Mouse (Mus musculus): ENCODE measurements at regions not wholly inside any gene's neighbourhood (a gene's known extent, or its start where the extent isn't known, plus 50 kb on each side); places are given as distances from the start of the nearest gene placed in this dataset.

DNA sequence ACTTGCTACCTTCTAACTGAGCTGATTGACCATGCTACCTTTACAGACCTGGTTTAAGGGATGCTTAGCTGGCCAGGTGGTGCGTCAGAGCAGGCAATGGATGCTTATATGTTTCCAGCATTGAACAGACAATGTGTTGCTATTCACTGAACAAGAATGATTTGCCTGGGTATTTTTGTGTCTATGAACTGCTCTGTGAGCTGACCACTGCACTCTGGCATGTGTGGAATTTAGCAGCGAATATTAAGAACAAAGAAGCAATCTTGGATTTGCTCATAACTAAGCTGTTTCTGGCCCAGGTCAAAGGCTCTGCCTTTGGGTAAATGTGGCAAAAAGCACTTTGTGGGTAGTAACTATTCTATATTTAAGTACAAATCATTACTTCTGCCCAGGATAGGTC, 58.3 kb upstream of the Ccdc39 start:
- no peak for DNase-seq (ENCODE audit: low spot score)

DNA sequence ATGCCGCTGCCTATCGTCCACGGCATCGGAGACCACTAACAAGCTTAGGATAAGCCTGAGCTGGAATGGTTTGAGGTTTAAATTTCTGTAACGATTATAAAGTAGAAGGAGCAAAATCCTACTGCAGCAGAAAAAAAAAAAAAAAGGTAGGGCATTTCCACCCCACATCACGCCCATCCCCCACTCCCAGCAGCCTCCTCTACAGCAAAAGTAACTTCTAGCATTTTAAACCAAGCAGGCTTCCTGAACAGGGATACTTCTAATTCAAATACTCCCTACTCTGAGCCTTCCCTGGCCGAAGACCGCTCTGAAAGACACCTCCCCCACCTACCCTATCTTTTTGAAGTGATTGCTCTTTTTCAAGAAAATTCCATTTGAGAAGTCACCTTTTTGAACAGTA, 59.2 kb upstream of the Ccdc39 start:
- no peak for DNase-seq (ENCODE audit: low spot score)

DNA sequence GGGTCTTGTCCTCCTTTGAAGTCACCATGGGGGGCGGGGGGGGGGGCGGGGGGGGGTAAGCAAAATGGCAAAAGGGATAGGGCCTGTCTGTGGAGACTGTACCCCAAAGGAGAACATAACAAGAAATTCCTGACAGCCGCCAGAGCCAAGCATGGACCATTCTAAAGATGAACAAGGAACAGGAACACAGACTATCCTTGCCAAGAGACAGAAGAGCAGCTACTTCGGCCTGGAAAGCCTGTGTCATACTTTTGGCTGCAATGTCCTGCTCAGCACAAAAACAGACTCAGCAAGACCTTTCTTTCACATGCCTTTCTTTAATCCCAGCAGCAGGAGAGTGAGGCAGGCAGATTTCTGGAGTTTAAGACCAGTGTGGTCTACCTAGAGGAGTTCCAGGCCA, 59.7 kb upstream of the Ccdc39 start:
- DNase-seq (ENCODE audit: low spot score), result no peak

DNA sequence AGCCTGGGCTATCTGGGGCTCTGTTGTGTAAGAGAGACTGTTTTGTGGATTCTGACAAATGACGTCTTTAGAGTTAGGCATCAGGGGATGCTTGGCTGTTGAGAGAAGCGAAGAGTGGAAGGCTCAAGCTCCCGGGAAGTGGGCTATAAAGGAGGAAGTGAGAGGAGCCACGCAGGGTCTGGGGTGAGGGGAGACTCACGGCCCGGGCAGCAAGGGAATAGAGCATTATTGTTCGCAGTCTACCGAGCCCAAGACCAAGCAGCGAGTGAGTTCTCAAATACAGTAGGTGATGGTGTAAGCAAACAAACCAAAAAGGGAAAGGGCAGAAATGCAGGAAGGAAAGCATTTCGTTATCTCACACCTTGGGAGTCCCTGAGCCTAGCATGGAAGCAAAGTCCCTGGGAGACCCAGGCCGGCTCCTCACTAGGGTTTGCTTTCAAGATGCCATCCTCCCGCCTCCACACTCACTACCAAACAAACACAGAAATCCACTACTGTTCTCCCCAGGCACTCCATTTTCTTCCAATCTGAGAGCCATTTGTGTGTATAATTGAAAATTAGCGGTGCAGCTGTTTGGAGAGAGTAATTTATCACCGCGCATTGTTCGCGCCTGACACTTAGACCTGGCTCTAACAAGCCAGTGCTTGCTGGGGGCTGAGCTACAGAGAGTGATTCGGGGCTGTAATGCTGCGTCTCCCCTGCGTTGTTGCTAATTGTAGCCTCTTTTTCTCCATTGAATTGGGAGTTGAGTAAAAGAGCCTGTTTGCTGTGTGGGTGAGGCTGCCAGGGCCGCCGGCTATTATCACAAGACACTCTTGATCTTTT, 61.0 kb upstream of the Ccdc39 start:
- DNase-seq (ENCODE audit: low spot score), result no peak

DNA sequence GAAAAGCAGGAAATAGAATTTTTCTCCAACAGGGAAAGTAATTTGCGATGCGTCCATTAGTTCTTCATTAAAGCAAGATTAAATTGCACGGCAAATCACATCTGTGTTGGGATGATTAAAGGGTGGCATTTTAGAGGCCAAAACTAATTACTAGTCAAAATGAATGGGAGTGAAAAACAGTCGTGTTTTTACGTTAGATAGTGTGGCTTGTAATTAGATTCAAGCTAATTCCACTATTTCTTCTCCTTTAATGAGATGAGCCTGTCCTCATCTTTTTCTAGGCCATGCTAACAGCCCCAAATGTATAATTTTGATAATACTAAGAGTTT, 61.5 kb upstream of the Ccdc39 start:
- no peak for DNase-seq (ENCODE audit: low spot score)

DNA sequence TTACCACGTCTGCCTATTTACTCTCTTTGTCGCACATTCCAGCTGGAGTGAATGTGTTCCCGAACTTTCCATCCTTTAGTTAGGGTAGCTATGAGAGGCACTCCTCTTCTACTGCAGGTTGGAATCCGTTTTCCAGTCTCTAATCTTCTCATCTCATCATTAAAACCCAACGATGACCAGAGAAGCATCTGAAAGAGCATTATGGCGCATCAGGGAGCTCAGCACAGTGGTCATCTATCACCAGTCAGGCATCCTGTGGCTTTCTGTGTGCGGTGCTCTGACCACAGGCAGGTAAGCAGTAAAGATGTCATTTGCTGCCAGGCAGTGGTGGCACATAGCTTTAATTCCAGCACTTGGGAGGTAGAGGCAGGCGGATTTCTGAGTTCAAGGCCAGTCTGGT, 63.0 kb upstream of the Ccdc39 start:
- no peak for DNase-seq (ENCODE audit: low spot score)

DNA sequence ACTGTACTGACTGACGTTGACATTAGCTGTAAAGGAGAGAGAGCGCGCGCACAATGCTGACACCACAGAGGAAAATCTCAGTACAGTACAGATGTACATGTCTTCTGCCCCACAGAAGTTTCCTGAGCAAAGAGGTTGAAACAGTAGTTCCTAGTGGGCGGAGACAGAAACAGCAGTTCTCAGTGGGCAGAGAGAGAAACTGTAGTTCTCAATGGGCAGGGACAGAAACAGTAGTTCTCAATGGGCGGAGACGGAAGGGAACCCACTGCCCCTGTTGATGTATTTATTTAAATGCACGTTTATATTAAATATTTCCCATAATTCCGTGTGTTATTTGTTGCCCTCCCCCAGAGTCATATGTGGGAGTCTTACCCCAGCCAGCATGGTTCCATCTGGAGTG, 67.4 kb upstream of the Ccdc39 start:
- DNase-seq (ENCODE audit: low spot score), result no peak

DNA sequence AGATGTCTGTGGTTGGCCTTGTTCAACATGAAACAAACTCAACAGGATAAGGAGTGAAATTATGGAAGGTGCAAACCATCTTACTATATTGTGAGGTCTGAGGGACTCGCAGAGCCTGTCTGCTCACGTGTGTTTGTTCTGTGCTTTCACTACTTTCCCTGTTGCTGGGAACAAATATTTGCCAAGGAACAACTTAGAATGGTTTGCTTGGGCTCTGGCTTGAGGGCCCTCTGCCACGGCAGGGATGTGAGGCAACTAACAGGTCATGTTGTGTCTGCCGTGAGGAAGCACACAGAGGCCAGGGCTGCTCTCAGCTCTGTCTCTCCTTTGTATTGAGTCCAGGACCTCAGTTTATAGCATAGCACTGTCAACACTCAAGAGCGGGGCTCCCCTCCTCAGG, 69.4 kb upstream of the Ccdc39 start:
- DNase-seq (ENCODE audit: low spot score), result no peak

DNA sequence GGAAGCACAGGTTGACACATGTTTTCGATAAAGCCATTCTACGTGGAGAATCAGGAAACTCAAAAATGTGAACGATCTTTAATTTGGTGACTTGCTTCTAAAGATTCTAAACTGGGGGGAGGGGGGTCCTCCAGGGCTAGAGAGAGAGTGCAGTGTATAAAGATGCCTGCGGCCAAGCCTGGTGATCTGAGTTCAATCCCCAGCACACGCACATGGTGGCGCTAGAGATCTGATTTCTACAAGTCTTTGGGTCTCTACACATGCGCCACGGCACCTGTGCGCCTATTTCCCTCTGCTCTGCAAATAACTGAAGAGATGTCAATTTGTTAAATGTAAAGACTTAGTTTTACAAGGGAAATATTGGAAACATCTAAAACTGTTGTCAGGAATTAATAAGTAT, 70.3 kb upstream of the Ccdc39 start:
- no peak for DNase-seq (ENCODE audit: low spot score)

DNA sequence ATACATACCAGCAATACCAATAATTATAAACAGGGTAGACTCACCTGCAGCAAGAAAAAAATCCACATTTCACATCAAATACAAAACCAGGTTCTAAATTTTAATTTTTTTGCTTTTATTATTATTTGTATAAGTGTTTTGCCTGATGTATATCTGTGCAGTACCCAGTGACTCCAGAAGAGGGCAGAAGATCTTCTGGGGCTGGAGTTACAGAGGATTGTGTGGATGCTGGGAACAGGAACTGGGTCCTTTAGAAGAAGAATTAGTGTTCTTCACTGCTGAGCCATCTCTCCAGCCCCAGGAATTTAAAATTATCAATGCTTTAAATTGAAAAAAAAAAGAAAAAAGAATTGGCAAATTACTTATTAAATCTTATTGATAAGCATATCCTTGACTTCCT, 71.7 kb upstream of the Ccdc39 start:
- no peak for DNase-seq (ENCODE audit: low spot score)

DNA sequence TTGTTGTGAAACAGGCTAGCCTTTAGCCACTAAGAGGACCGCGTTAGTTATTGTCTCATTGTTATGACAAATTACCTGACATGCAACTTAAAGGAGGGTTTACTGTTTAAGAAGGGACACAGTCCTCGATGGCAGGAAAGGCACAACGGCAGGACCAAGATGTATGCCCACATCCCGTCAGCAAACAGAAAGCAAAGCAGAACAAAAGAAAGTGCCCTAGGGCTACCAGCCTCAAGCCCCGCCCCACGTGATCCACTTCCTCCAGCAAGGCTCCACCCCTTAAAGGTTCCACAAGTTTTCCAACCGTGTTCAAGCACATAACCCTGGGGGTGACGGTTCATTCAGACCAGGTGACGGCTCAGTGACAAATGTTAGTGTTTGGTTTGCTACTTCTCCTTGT, 72.2 kb upstream of the Ccdc39 start:
- no peak for DNase-seq (ENCODE audit: low spot score)

DNA sequence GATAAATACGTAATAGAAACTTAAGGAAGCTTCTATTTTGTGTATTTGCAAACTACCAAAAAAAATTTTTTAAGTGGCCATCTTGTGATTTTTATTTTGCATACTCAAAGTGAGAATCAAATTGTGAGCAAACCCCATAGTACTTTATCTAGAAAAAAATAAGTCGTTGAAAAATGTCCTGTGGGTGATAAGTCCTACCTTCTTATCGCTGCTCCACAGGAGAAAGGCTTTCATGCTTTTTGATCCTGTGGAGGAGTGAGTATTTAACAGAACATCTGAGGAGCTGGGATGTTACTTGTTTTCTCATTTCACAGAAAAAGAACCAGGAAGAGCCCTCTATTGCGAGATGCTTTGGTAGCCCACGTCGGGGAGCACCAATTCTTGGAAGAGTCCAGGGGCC, 72.7 kb upstream of the Ccdc39 start:
- no peak for DNase-seq (ENCODE audit: low spot score)

DNA sequence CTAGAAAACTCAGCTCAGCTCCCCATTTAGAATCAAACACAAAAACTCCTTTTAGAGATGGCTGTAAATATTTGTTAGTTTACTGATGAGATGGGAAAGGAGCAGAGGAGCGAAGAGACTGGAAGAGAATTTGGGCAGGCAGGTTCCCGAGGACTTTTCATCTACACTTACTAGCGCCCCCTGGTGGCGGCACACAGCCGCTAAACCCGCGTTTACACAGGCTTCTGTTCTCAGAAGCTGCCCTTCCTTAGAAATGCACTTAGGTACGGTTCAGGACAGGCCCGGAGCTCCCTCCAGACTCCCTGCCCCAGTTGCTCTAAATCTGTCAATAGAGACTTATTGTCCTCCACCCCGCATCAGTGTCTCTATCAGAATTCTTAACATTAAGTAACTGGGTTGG, 74.7 kb upstream of the Ccdc39 start:
- peak; percentile 55 for DNase-seq (ENCODE audit: low spot score)

DNA sequence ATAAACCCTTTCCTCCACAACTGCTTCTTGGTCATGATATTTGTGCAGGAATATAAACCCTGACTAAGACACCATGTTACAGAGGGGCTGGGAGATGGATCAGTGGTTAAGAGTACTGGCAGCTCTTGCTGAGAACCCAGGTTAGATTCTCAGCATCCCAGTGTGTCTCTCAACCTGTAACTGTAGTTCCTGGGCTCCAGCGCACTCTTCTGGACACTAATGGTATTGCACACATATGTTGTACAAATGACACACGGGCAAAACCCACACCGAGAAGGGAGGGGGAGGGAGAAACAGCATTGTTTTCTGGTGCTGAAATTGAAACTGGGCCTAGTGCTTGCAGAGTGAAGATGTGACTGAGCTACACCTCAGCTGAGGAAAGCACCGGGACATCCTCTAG, 81.0 kb upstream of the Ccdc39 start:
- DNase-seq (ENCODE audit: low spot score), result no peak

DNA sequence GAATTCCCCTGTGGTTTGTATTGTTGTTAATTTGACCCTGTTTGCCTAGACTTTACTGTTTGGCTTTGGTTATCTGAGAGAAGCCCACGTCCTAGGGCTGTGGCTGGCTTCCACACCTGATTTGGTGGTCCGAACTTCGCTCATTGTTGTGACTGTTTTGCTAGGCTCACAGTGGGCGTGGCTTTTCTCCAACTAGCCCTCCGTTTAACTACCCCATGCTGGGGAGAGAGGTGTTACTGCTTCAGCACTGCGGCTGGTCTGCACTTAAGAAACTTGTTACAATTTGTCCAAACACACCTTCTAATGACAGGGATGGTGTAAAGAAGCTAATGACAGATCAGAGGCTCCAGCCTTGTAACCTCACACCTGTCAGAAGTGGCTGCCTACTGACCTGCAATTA, 64.7 kb upstream of the Fxr1 start:
- DNase-seq (ENCODE audit: low spot score), result no peak

DNA sequence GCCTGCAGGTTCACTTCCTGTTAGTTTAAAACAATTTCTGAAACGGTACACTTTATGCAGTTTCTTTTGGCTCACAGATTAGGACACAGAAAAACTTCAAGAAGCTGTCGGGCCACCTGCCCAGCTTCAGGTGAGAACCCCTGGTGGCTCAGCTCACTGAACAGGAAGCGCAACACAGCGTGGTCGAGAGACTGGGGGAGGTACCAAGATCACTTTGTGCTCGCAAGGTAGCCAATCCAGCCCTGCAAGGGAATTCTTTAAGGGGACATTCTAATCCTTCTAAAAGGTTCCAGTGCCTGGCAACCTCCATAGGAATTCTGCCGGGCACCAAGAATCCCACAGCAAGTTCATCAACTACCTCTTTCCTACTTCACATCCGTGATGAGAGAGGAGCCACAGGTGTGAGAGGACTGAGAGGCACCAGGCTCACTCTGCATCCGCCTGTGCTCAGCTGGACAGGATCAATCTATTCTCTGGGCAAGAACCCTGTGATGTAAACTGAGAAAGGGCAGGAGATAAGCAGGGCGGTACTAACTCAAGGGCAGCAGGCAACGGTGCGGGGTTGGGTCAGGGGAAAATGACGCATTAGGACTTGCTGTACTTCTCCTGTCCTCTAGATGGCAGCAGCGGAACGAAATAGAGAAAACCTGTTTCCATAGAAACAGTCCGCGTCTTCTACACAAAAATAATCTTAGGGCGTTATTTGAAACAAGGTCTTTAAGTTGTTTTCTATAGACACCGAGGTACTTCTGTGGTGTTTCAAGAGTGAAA, 63.7 kb upstream of the Fxr1 start:
- DNase-seq (ENCODE audit: low spot score), result peak; percentile 71

DNA sequence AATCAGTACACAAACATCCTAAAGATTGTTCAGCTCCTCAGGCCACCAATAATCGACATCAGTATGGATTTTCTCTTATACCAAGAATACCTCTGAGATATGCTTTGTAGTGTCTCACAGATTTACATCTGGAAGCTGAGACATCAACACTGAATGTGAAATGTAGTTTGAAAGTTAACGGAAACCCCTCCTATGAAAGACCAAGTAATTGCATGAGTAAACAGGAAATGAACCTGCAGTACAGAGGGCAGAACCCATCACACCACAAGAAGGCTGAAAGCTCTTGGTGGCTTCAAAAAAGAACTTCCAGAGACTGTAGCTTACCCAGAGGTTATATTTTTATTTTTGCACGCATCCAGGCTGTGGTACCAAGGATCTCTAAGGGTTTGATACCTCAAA, 63.1 kb upstream of the Fxr1 start:
- DNase-seq (ENCODE audit: low spot score), result no peak

DNA sequence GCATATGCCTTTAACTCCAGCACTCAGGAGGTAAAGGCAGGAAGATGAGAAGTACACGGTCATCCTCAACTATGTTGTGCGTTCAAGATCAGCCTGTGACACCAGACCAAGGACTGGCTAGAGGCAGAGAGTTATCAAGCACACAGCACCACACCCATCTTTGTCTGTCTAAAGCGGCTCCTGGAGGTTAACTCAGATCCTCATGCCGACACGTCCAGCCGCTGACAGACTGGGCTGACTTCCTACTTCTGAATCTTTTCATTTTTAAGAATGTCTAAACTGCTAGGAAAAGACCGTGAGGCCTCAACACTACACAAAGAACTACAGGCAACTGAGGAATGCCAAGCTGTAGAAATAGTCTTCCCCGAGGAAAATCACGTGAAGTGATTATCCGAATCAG, 62.1 kb upstream of the Fxr1 start:
- no peak for DNase-seq (ENCODE audit: low spot score)

DNA sequence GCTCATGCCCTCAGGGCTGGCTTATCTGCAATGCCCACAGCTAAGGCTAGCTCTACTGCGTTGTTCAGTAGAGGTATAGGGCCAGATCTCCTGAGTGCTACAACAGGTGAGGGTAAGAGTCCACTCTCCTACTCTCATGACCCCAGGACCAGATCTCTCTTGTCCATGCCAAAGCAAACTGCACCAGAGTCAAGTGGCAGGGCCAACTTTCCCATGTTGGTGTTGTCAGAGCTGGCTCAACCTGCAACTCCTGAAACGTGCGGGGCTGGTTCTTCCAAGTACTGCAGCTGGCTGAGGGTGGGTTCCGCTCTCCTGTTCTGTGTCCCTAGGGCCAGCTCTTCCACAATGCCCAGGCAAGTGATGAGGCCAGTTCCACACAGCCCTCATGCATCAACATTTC, 61.5 kb upstream of the Fxr1 start:
- no peak for DNase-seq (ENCODE audit: low spot score)

DNA sequence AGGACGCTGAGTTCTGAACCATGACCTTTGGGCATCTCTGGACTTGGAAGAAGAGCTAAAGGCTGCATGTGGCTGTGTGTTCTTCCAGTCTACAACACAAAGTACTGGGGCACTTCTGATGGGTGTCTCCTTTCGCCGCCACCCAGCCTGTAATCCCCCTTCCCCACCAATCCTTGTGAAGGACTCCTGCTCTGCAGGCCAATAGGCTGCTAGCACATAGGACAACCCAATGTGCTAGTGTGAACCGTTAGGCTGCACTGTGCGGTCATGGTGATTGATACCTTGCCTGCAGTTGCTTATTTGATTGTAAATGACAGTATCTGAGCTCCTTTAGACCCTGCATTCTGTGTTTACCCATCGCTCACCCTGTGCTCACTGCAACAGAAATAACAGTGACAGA, 59.5 kb upstream of the Fxr1 start:
- no peak for DNase-seq (ENCODE audit: low spot score)

DNA sequence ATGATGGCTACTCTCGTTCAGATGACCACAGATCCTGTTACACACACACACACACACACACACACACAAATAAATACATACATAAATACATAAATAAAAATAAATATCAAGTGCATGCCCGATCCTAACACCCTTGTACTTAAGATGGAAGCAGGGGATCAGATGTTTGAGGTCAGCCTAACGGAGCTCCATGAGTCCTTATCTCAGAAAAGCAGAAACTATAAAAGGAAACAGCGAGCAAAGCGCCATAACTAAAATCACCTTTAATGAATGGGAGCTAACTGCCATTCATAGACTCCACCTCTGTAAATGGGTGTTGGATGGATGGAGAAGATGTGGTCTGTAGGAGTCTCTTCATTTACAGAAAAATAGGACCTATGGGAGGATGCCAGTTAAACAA, 56.8 kb upstream of the Fxr1 start:
- DNase-seq (ENCODE audit: low spot score), result no peak

DNA sequence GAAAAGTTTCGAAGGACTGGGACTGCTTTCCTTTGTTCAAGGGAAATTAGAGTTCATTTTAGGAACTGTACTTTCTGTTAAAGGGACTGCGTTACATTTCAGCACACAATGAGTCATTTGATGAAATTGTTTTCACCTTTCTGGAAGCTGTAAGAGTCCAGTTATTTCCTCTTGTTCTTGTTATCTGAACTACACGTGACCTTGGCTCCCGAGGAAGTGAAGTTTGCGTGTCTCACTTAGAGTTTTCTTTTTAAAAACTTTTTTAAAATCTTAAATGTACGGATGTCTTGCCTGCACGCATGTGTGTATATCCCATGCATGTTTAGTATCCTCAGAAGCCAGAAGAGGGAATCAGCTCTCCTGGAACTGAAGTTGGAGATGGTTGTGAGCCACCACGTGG, 52.6 kb upstream of the Fxr1 start:
- no peak for DNase-seq (ENCODE audit: low spot score)

Measured in thymus, postnatal 0 days (tissue).